Mouse (Mus musculus) brain, embryonic 14.5 days (tissue): ENCODE measurements around the gene Brms1.

ENCODE experiments used
- CTCF ChIP-seq: fragments of 200-500 bp; IDR thresholded peaks from 2 replicates; pipeline ENCODE4 v1.5.1; 2012; ENCODE audit warnings: inconsistent platforms, mild to moderate bottlenecking, moderate library complexity, borderline replicate concordance; ENCODE audit not compliant: insufficient read depth, insufficient read length; ENCODE audit errors: extremely low read depth
- POLR2A ChIP-seq: fragments of 200-500 bp; IDR thresholded peaks from 2 replicates; pipeline ENCODE4 v1.6.1; 2012; ENCODE audit warnings: mild to moderate bottlenecking, inconsistent platforms, borderline replicate concordance; ENCODE audit not compliant: poor library complexity, insufficient read depth, insufficient read length, severe bottlenecking; ENCODE audit errors: extremely low read depth

- no peak for TF ChIP-seq POLR2A
- no peak for TF ChIP-seq CTCF
Observed at GRCm38 (mm10) chr19:5083961-5084833, 43.0 kb downstream of the Brms1 start.
